Mouse (Mus musculus): Measurements from ENCODE around the gene Fads3.

Gene Fads3

GRCm38 (mm10) chr19:10021981-10022380, 19.4 kb upstream of the Fads3 start:
- no peak for DNase-seq (ENCODE audit: low spot score)

DNA sequence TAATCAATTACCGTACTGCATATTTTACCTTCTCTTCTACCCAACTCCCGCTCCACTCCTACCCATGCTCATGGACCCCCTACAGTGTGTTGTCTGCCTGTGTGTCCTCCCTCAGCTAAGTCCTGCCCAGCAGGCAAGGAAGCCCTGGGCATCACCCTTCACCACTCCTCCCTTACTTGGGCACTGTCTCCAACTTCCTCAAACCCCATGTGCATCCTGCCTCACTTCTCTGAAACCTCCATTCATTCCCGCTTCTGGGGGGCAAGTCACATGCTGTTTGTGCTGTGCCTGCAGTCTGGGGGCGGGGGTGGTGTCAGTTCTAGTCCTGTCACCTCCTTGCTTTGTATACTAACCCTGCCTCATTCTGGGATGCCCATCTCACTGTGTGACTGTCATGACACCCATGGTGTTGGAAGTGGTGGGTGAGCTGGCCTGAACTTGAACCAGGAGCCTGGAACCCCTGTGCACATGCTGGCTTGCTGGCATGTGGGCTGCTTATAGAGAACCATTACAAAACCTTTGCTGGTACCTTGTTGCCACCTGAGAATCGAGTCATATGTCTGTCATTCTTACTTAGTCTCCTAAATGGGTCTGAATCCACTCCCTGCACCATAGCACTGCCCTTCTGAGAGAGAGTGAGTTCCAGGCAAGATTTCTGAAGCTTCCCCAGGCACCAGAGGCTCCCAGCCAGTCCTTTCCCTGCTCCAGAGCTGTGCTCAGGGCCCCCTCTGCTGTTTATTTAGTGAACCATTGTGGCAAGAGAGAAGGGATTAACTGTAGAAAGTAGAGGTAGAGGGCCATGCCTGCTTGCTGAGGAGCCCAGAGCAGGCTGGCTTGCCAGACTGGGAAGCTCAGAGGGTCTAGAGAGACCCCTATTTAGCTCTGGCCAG, 18.7 kb upstream of the Fads3 start:
- peak; percentile 70 for DNase-seq (ENCODE audit: low spot score)

DNA sequence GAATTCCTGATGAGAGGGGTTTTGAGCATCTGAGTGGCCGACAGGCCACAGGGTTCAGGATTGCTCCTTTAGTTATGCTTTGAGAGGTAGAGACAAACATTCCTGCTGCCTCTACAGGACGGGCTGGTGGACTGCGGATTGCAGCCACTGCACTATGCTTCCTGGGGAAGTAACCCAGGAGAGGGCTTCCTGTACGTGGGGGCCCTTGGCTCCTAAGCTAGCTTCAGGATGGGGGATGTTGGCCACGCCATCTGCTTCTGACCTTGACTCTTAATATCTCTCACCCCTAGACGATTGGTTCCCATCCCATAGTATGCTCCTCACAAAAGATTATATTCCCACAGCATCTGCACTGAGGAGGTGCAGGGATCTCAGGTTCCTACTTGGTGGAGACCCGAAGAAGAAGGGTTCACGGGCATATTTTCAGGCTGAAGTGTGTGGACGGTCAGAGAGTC, 18.0 kb upstream of the Fads3 start:
- no peak for DNase-seq (ENCODE audit: low spot score)

- peak; percentile 67 for DNase-seq (ENCODE audit: low spot score)
Measured at GRCm38 (mm10) chr19:10025169-10025875, 16.0 kb upstream of the Fads3 start.

- DNase-seq (ENCODE audit: low spot score), result no peak
Measured at GRCm38 (mm10) chr19:10029746-10030145, 11.6 kb upstream of the Fads3 start.

GRCm38 (mm10) chr19:10033211-10033973, 8.0 kb upstream of the Fads3 start:
- peak; percentile 67 for DNase-seq (ENCODE audit: low spot score)

DNA sequence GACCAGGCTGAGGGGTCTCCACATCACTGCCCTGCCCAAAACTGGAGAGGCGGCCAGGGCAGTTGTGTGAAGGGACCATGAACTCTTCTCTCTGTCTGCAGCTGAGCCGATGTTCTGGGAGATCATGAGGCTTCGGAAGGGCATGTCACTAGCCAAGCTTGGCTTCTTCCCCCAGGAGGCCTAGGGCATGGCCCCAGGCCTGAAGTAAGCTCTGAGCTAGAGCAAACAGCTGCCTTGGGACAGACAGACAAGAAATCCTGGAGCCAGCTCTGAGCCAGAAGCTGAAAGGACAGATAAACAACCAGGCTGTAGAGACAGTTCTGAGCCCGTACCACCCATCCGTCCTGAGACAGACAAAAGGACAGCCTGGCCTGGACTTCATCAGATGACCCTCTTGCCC, 7.0 kb upstream of the Fads3 start:
- DNase-seq (ENCODE audit: low spot score), result no peak

- peak; percentile 82 for DNase-seq (ENCODE audit: low spot score)
Measured at GRCm38 (mm10) chr19:10034785-10035447, 6.5 kb upstream of the Fads3 start.

DNA sequence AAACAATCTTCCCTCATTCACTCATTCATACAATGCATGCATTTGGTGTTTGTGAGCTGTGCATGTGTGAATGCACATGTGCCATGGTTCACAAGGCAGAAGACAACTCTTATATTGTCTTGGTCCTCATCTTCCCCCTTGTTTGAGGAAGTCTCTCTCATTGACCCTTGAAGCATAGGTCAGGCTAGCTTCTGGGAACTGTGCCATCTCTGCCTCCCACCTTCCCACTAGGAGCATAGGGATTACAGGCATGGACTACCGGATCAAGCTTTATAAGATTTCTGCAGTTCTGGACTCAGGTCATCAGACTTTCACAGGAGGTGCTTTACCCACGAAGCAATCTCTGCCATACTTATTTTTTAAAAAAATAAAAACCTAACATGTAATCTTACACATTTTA, 3.8 kb upstream of the Fads3 start:
- no peak for DNase-seq (ENCODE audit: low spot score)

DNA sequence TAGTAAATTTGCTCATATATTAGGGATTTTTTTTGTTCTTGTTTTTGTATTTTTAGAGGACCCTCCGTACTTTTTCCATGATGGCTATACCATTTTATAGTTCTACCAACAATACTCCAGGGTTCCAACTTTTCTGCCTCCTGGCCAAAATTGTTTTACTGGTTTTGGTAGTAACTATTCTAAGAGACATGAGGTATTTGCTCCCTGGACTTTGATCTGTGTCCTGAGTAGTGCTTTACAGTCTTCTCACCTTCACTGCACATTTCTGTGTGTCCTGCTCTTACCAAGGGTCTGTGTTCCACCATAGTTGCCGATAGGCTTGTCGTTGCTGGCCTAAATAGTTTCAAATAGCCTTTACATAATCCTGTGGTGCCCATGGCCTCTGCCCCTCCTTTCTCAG, 3.0 kb upstream of the Fads3 start:
- no peak for DNase-seq (ENCODE audit: low spot score)

DNA sequence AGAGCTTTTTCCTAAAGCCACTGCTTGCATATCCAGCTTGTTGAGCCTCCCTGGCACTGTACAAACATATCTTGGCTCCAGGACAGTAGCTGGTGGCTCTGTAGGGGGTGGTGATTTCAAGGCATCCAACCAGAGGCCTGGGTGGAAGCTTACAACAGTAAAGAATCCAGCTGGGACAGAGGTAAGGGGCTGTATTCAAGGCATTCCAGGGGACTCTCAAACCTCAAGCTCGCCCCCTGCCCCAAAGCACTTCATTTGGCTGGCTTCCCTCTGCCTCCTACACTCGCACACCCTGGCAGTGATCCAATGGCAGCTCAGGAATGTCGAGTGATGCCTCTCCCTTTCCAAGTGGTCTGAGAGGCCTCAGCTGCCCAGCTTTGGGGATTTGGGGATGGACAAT, 2.5 kb upstream of the Fads3 start:
- no peak for DNase-seq (ENCODE audit: low spot score)

GRCm38 (mm10) chr19:10039615-10040014, 1.8 kb upstream of the Fads3 start:
- DNase-seq (ENCODE audit: low spot score), result no peak

DNA sequence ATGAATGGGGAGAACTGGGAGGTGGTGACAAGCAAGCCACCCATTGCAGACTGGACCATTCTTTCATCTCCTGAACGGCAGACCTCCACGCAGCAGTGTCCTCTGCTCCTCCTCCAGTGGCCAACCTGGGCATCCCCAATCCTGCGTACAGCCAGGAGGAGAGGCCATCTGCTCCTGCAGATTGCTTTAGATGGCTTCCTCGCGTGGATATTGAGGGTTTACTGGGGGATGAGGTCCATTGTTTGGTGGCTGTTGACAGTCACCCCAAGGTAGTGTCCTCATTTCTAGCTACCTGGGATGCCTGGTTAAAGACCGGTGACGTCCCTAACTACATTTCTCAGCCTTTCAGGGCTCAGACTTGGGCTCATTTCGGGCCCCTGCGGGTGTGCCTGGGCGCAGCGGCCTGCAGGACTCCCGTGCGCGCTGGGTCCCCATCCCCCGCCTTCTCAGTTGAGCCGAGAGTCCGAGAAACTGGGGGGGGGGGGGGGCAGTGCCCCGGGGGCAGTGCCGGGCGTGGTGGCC, 442 bp upstream of the Fads3 start:
- DNase-seq (ENCODE audit: low spot score), result no peak

DNA sequence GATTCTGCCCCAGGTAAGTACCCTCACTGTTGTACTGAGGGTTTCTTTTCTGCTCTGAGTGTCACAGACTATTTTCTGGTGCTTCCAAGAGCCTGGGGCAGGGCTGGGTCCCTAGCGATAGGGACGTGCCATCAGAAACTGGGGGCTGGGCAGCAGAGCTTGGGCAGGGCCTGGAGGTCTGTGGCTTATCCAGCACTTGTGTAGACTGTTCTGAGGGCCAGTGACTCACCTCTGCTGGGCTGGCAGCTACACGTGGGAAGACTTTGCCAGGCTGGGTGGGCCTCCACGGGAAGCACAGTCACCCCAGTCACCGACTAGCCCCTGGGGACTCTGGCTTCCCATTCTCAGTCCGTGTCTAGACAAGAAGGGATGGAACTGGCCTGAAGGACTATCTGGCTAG, 863 bp downstream of the Fads3 start:
- DNase-seq (ENCODE audit: low spot score), result no peak

- DNase-seq (ENCODE audit: low spot score), result no peak
Measured at GRCm38 (mm10) chr19:10042816-10043215, 1.4 kb downstream of the Fads3 start.

GRCm38 (mm10) chr19:10043643-10044042, 2.3 kb downstream of the Fads3 start:
- no peak for DNase-seq (ENCODE audit: low spot score)

DNA sequence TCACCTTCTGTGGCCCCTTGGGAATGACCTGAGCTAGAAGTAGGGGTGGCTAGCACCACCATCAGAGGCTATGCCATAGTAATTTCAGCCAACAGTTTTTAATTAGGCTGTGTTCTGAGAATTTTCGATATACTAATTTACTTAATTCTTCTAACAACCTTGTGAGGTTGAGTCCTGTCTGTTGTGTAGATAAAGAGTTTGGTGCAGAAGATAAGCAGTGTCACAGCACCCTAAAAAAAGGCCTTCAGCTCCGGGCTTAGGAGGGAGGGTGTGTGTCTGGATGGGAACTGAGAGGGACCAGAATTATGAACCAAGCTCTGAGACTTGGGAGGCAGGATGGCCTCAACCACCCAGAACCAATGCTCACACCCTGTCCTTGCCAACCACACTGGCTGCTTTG, 4.3 kb downstream of the Fads3 start:
- no peak for DNase-seq (ENCODE audit: low spot score)

- DNase-seq (ENCODE audit: low spot score), result no peak
Measured at GRCm38 (mm10) chr19:10046346-10046745, 5.0 kb downstream of the Fads3 start.

DNA sequence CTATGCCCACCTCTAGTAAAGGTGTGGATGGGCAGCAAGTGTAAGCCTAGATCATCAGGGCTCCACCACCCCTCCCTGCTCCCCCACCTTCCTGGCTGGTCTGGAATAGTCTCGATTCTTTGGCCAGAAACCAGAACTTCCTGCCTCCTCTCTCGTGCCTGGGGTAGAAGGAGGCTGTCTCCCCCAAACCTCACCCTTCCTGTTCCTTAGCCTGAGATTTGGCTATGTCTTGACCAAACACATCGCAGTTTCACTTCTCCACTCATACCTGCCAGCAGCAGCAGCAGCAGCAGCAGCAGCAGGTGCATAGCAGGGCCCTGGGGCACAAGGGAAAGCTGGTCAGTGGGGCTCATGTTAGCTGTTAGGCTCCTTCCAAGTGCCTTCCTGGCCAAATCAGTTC, 5.6 kb downstream of the Fads3 start:
- no peak for DNase-seq (ENCODE audit: low spot score)

GRCm38 (mm10) chr19:10049533-10049932, 8.2 kb downstream of the Fads3 start:
- DNase-seq (ENCODE audit: low spot score), result no peak

DNA sequence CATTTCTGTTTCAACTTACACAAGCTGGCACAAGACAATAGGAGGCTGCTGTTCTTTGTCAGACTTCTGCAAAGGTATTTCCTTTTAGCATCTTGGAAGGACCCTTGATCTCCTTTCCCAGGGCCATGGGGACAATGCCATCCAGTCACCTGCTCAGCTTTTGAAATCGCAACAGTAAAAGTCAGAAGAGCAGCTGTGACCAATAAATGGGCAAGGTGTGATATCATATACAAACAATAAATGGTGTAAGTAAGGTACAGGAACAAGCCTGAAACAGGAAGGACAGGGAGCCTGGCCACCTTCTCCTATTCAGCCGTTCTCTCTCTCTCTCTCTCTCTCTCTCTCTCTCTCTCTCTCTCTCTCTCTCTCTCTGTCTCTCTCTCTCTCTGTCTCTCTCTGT, 9.1 kb downstream of the Fads3 start:
- no peak for DNase-seq (ENCODE audit: low spot score)

DNA sequence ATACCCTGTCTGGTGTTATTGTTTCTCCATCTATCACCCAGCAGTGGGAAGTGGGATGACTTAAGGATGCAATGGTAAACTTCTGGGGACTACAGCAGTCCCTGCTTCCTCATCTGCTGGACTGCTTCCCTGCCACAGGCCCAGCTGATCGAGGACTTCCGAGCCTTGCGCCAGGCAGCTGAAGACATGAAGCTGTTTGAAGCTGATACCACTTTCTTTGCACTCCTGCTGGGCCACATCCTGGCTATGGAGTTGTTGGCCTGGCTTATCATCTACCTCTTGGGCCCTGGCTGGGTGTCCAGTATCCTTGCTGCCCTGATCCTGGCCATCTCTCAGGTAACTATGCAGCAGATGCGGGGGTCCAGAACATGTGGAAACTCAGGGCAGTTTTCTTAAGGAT, 11.3 kb downstream of the Fads3 start:
- DNase-seq (ENCODE audit: low spot score), result no peak
